Mouse (Mus musculus) stomach, postnatal 0 days (tissue): ENCODE results near the gene Prss57. TPM values are rescaled to one million over a fixed set of nuclear protein-coding genes. Genes with fewer than 3 reads are reported as not detected.
"Not testable (repeated sequence)": the region's sequence is repeated elsewhere in the genome, so short reads cannot be mapped to it uniquely, and the experiment has no call there.

ENCODE experiments used
- ATAC-seq: fragments of 200-750 bp; cut with Nextera tagmentation; 2 replicates; pipeline ENCODE4 v1.8.0; 2017; ENCODE audit not compliant: low FRiP score, low TSS enrichment
- DNase-seq: peaks from one replicate; pipeline ENCODE4 v3.0.0-alpha.2; 2016; ENCODE audit warnings: low spot score
- H3K27ac ChIP-seq: fragments of 300-500 bp; sonication (generic); replicated peaks from 2 replicates; pipeline ENCODE4 v1.5.1; 2014; ENCODE audit warnings: mild to moderate bottlenecking, control low read depth
- H3K27me3 ChIP-seq: fragments of 300-500 bp; sonication (generic); 2 replicates; pipeline ENCODE4 v1.6.1; 2014; ENCODE audit warnings: low read length; ENCODE audit not compliant: control insufficient read depth, insufficient read depth
- H3K36me3 ChIP-seq: fragments of 300-500 bp; sonication (generic); 2 replicates; pipeline ENCODE4 v1.6.1; 2014; ENCODE audit warnings: low read length, mixed read lengths; ENCODE audit not compliant: control insufficient read depth, insufficient read depth
- H3K4me1 ChIP-seq: fragments of 300-500 bp; sonication (generic); replicated peaks from 2 replicates; pipeline ENCODE4 v1.6.1; 2014; ENCODE audit warnings: antibody characterized with exemption; ENCODE audit not compliant: control insufficient read depth, insufficient read depth
- H3K4me2 ChIP-seq: fragments of 300-500 bp; sonication (generic); replicated peaks from 2 replicates; pipeline ENCODE4 v1.6.1; 2014; ENCODE audit warnings: low read depth, mild to moderate bottlenecking, control low read depth, moderate library complexity
- H3K4me3 ChIP-seq: fragments of 300-500 bp; sonication (generic); 2 replicates; pipeline ENCODE4 v1.5.1; 2014; ENCODE audit warnings: low read depth, low read length, control low read depth
- H3K9ac ChIP-seq: fragments of 300-500 bp; sonication (generic); 2 replicates; pipeline ENCODE4 v1.6.1; 2014; ENCODE audit warnings: mild to moderate bottlenecking, low read length, control low read depth, mixed read lengths
- H3K9me3 ChIP-seq: fragments of 300-500 bp; sonication (generic); 2 replicates; pipeline ENCODE4 v1.6.1; 2016; ENCODE audit warnings: low read length; ENCODE audit not compliant: control insufficient read depth
- CTCF ChIP-seq: IDR thresholded peaks from 2 replicates; pipeline ENCODE4 v1.5.1; 2016; ENCODE audit warnings: antibody characterized with exemption, low read depth, mild to moderate bottlenecking, moderate library complexity
- EP300 ChIP-seq: optimal IDR thresholded peaks from 2 replicates; pipeline ENCODE3; 2016; ENCODE audit warnings: antibody characterized with exemption
- WGBS: fragments of 180-500 bp; shearing (Covaris S2); extraction: QIAGEN DNeasy Blood & Tissue Kit; methylation state at CpG from one replicate; pipeline ENCODE4 v1.1.7; 2014; 5-methylcytosine and 5-hydroxymethylcytosine counted together
- polyA plus RNA-seq: library from polyadenylated mRNA; unstranded; fragments of >200 nt; fragmentation: Nextera tagmentation; extraction: Ambion mirVana; gene quantifications from 2 replicates; pipeline ENCODE4 v1.2.1, GENCODE M21; 2015

The Prss57 gene
- polyA plus RNA-seq, 1 experiment from 2014 or later, result 0.04 TPM

GRCm38 (mm10) chr10:79762875-79763274 is 27.9 kb downstream of the Prss57 start:
- Histone ChIP-seq H3K4me1 (peaks cover 8% of the 10 kb centered on the region), H3K27ac (no peak overlapping the region), H3K27me3 (no peaks in the 10 kb centered on the region), H3K36me3 (peaks cover 22% of the 10 kb centered on the region), H3K4me3 (no peak overlapping the region), H3K9ac (no peak overlapping the region), H3K9me3 (no peaks in the 10 kb centered on the region), H3K4me2 (no peak overlapping the region)
- 85% methylated on average over 3 of the region's 3 CpGs for WGBS
- ATAC-seq (no peak), DNase-seq (no peak)
- TF ChIP-seq CTCF (no peak), EP300 (no peak)

GRCm38 (mm10) chr10:79760603-79761143 is 30.1 kb downstream of the Prss57 start:
- DNase-seq, result no peak
- no peak overlapping the region for H3K4me2 ChIP-seq
- ATAC-seq, result no peak
- no peak overlapping the region for H3K9ac ChIP-seq
- 94% methylated on average over 11 of the region's 11 CpGs for WGBS
- peaks cover 3% of the 10 kb centered on the region for H3K4me1 ChIP-seq
- H3K9me3 ChIP-seq, result no peaks in the 10 kb centered on the region
- no peak overlapping the region for H3K4me3 ChIP-seq
- peaks cover 30% of the 10 kb centered on the region for H3K36me3 ChIP-seq
- TF ChIP-seq CTCF, result no peak
- no peak for TF ChIP-seq EP300
- no peaks in the 10 kb centered on the region for H3K27me3 ChIP-seq
- H3K27ac ChIP-seq, result no peak overlapping the region

GRCm38 (mm10) chr10:79759675-79760074 is 31.1 kb downstream of the Prss57 start:
- H3K27me3 ChIP-seq, H3K4me2 ChIP-seq, H3K4me3 ChIP-seq, ATAC-seq, H3K9me3 ChIP-seq, H3K9ac ChIP-seq, H3K4me1 ChIP-seq, DNase-seq, H3K27ac ChIP-seq: not testable (repeated sequence)
- peaks cover 30% of the 10 kb centered on the region for H3K36me3 ChIP-seq
- WGBS, result 100% methylated on average over 1 of the region's 1 CpGs

DNA sequence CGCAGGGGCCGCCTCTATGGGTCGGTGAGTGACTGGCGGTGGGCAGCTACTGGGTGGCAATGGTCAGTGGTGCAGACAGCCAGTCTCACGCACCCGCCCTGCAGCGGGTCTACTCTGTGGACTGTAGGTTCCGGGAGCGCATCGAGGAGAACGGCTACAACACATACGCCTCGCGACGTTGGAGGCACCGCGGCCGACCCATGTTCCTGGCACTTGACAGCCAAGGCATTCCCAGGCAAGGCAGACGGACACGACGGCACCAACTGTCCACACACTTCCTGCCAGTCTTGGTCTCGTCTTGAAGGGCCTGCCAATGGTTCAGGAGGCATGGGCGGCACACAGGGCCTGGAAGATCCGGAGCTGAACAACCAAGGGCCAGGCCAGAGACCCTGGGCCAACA is 34.1 kb downstream of the Prss57 start:
- Histone ChIP-seq H3K4me2 (no peak overlapping the region), H3K9me3 (no peaks in the 10 kb centered on the region), H3K4me1 (no peaks in the 10 kb centered on the region), H3K27ac (no peak overlapping the region), H3K27me3 (no peaks in the 10 kb centered on the region), H3K4me3 (no peak overlapping the region), H3K36me3 (peaks cover 26% of the 10 kb centered on the region), H3K9ac (no peak overlapping the region)
- ATAC-seq (no peak), DNase-seq (no peak)
- 84% methylated on average over 24 of the region's 24 CpGs for WGBS
- no peak for TF ChIP-seq EP300
- TF ChIP-seq CTCF, result no peak

- 89% methylated on average over 3 of the region's 3 CpGs for WGBS
- Histone ChIP-seq H3K27me3 (no peaks in the 10 kb centered on the region), H3K9me3 (no peaks in the 10 kb centered on the region), H3K9ac (no peak overlapping the region), H3K36me3 (peaks cover 19% of the 10 kb centered on the region), H3K4me3 (no peak overlapping the region), H3K4me2 (no peak overlapping the region), H3K27ac (no peak overlapping the region), H3K4me1 (no peaks in the 10 kb centered on the region)
- DNase-seq, result no peak
- TF ChIP-seq CTCF (no peak), EP300 (no peak)
- ATAC-seq, result no peak
Observed at GRCm38 (mm10) chr10:79755854-79756253, 34.9 kb downstream of the Prss57 start.

DNA sequence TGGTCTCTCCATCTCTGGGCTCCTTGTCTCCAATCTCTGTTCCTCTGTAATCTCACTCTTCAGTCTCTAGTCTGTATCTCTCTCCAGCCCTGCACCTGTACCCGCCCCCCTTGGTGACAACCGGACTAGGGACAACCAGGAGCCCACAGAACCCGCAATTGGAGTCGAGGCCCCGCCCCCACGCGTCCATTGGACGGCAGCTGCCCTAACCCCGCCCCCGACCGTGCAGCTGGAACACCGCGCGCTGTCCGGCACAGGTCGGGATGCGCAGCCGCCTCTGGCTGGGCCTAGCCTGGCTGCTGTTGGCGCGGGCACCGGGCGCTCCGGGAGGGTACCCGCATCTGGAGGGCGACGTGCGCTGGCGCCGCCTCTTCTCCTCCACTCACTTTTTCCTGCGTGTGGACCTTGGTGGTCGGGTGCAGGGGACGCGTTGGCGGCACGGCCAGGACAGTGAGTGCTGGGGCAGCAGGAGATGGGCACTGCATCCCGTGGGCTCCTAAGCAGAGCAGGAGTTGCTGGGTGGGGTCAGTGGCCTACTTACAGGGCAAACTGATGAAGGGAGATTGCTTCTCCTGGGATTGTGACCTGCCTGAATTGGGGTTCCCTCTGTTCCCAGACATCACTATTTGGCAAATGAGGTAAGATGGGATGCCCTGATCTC is 35.8 kb downstream of the Prss57 start, which contains the start of gene Fgf22:
TSS of gene Fgf22 (plus strand) at position 221 of the 661 bp plus-strand sequence.
- Histone ChIP-seq H3K4me3 (peak within 1 kb of the TSS; percentile 27), H3K9ac (peak within 1 kb of the TSS; percentile 8; the same call in 1 of the 2 replicates), H3K4me2 (peak within 1 kb of the TSS; percentile 52), H3K4me1 (no peaks in the 10 kb centered on the region), H3K9me3 (no peaks in the 10 kb centered on the region), H3K27ac (no peak within 1 kb of the TSS), H3K27me3 (no peaks in the 10 kb centered on the region), H3K36me3 (peaks cover 15% of the 10 kb centered on the region; the same call in 1 of the 2 replicates)
- DNase-seq, result peak; percentile 78
- WGBS, result 2% methylated on average over 31 of the region's 36 CpGs
- ATAC-seq, result peak; percentile 65; the same call in 1 of the 2 replicates
- TF ChIP-seq EP300 (no peak), CTCF (no peak)
